Mouse (Mus musculus): ENCODE measurements at regions not wholly inside any gene's neighbourhood (a gene's known extent, or its start where the extent isn't known, plus 50 kb on each side); places are given as distances from the start of the nearest gene placed in this dataset.

DNA sequence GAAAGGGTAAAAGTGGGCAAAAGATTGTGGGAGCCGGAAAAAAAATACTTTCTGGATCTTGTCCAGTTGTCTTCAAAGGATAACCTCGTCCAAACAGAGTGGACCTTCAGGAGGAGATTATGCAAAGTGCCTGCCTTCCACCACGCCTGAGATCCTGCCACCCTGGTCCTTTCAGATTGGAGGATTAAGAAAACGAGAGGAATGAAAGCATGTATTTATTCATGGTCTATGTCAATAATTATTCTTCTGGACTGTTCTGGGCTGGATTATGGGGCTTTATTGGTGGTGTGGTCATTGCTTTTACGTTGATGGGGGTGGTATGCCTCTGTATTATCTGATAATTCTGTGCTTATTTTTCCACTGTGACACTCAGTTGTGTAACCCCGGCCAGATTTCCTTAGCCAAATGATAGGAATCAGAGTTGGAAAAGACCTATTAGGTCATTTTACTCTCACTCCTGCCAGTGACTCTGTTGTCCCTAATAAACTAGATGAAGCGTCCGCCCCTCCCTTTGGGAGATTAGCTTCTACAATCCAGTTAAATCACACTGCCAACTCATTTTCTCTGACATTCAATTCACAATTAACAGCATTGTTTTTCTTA lies 656.3 kb downstream of the Slc22a22 start:
- DNase-seq (ENCODE audit: low spot score): no peak

DNA sequence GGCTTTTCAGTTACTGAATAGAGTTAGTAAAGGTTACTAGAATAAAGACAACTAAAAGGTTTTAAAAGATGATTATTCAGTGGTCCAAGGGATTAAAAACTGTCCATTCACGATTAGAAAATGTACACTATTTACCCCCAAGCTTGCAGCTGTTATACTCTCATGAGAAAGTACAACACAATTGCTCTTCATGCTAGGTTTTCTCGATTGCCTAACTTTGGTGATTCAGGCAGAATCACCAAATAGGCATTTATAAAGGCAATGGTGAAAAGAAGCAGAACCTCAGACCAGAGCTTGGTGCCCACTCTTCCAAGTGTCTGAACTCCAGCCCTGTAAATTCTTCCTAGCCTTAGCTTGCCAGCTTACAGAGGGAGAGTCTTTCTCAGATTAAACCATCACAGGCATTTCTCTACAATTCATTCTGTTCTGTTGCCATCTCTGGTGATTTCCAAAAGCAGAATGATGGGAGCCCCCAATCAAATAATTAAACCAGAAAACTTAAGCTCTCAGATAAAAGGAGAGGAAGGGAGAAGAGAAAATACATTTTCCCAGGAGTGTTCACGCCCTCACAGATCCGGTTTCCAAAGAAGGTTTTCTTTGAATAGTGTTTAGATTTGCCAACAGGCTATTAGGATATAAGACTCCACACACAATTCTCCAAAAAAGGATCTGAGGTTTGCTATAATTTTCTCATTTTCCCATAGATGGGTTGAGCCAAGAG lies 657.0 kb downstream of the Slc22a22 start:
- no peak for DNase-seq (ENCODE audit: low spot score)

DNA sequence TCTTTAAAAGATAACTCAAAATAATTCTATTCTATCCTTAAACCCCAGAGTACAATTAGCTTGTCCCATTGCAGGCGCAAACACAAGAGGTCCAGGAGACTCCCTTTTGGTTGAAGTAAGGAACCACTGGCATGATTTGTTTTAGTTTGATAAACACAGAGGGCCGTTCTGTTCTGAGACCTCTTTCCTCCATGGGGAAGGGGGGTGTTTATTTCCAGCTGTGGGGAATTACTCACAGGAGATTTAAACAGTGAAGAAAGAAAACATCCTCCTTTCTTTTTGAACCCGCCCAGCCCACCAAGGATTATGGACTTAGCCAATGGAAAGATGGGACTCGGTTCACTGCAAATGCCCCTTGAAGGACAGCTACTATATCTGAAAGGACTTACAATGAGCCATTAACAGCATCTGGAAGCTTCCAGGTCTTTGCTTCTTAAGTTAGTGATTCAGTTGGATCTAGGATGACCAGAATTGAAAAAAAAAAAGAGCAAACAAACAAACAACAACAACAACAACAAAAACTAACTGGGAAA lies 659.2 kb downstream of the Slc22a22 start:
- DNase-seq (ENCODE audit: low spot score): no peak

DNA sequence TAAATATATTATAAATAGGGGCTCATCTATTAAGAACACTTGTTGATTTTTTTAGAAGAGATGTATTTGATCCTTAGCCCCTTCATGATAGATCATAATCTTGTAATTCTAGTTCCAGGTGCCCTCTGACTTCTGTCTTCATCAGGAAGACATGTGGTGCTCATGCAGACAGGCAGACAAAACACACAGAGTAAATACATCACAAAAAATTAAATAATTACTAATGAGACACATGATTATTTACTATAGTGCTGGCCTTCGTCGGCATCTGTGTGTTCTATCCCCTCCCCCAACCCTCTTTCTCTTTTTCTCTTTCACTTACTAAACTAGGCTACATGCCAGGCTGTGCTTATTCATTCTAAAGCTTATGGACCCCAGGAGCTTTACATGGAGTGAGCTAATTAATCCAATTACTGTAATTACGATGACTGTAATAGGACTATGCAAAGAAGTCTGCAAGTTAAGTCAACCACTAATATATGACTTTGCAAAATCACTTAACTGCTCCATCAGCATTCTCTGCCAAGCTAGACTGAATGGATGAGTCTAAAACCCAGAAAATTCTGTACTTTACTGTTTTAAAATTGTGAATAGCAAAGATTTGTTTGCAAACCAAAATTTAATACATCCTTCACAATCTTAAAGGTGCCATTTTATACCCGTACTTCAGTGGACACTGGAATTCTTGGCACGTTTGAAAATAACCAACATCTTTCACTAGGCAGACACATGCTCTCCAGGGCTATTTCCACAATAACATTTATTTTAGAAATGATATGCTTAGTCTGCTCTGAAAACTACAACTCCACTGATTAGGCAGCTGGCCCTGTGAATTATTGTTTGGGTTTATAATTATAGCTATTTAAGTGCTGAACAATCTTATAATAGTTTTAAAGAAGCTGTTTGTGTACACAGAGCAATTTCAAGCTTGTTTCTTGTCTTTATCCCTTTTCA lies 659.9 kb downstream of the Slc22a22 start:
- no peak for DNase-seq (ENCODE audit: low spot score)

DNA sequence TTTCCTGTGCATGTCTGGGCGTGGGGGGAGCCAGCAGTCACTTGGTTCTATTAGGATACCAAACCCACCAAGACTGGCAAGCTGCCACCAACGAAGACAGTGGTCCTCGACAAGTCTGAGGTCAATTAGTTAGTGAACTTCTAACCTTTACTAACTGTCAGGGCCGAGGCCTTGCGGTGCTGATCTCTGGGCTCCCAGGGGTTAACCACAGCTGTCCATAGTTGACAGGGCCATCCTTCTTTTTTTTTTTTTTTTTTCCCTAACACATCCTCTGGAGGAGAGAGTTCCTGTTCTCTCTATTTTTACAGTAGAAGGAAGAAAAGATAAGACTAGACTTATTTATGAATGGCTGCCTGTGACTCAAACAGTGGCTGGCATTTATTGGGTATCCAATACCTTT lies 663.5 kb downstream of the Slc22a22 start:
- no peak for DNase-seq (ENCODE audit: low spot score)

DNA sequence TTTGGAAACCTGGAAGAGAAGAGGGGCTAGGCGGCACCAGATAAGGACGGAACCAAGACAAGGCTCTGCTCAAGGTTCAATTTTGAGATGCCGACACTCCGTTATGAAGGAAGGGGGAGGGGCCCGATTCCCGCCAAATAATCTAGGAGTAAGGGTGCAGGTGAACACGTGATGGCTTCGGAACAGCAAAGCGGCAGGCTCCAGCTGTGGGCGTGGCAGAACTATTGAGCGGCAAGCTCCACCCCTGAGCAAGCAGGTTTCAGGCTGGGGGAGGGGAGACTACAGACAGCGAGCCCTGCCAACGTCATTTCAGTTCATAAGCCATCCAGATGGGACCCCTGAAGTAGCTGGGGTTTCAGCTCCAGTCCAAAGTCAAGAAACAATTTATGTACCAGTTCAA lies 667.3 kb downstream of the Slc22a22 start:
- DNase-seq (ENCODE audit: low spot score): no peak

DNA sequence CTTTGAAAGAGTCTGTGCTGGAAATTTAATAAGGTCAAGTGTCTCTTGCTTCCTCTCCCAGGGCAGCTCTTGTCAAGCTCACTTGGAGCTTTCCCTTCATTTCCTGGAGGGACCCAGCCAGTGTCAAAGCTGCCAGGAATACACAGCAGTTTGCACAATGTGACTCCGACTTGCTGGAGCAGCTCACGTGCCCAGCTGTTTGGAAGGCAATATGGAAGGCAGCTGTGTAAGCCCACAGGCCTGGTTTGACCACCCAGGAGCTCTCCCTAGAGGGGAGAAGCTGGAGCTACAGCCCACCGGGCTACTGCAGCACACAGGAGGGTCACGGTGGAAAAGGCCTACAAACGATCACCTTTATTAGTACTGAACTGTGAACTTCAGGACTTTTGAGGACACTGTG lies 669.8 kb downstream of the Slc22a22 start:
- DNase-seq (ENCODE audit: low spot score): no peak

DNA sequence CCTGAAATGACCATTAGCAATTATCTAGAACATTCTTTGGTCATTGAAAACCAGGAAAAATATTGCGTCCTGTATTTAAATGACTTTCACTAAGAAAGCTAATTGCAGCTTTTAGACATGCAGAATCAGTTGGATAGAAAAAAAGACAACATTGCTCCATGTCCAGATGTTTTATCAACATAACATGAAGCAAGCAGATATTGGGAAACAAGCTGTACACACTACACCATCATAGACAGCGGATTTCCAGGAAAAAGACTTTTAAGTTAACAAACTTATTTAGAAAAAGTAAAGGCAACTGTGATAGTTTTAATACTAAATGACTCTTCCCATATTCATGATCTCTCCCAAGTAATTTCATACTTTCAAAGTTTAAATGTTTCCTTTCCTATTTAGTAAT lies 675.5 kb downstream of the Slc22a22 start:
- no peak for DNase-seq (ENCODE audit: low spot score)

DNA sequence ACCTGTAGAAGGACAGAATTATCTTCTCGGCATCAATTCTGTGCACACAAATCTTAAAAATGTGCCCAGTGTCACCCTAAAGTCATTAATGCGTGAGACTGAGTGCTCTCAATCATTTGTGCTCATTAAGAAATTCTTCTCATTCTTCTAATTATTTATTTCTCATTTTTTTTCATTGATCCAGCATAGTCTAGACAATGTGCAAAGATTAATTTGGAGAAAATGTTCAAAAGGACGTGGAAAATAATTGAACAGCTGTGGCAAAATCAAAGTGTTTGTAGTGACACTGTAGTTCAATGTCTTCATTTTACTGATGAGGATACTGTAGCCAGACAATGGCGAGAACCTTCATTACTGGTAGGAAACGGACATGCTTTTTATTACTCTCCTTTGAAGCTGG lies 702.0 kb downstream of the Slc22a22 start:
- DNase-seq (ENCODE audit: low spot score): no peak

DNA sequence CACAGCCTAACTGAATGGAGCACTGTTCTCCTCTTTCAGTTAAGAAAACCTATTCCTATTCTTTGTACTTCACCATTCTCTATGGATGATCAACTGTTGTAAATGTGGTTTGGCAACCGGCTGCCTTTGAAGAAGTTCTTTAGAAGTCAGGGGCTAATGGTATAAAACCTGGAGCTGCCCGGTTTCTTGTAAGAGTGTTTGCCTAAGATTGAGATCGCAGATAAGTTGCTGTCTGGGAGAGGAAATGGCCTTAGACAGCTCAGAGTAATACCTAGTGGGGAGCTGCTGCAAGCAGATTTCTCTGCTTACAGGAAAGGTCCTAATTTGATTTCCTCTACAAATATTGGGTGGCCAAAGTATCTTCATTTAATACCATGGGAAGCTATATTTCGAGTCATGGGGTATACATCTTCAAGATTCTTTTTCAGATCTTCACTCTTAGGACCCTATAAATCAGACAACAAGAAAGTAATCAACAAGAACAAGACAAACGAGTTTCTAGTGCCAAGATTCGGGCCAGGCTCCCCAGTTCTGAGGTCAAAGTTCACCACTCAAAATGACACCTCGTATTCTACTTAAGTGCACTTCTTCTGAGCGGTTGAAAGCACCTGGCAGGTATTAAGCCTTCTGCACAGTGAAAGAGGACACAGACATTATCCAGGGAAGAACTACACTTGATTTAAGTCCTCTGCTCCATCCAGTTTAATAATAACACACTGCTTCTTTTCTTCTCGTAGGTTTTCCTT lies 702.6 kb downstream of the Slc22a22 start:
- no peak for DNase-seq (ENCODE audit: low spot score)

DNA sequence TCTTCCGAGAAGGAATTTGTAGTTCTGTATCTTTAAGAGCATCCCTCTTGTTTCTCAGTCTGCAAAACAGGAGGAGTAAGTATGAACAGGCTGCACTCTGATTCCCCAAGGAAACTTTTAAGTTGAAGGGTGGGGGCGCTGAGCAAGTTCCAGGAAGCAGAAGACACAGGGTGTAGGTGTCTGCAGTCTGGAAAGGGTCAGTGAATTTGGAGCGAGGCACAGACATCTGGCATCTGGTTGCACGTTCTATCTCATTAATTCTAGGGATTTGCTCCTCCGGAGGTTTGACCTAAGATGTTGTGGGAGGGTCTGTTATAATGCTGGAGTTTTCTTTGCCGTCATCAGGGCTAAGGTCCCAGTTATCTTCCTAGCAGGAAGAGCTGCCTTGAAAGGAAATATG lies 711.1 kb downstream of the Slc22a22 start:
- peak; percentile 4 for DNase-seq (ENCODE audit: low spot score)

DNA sequence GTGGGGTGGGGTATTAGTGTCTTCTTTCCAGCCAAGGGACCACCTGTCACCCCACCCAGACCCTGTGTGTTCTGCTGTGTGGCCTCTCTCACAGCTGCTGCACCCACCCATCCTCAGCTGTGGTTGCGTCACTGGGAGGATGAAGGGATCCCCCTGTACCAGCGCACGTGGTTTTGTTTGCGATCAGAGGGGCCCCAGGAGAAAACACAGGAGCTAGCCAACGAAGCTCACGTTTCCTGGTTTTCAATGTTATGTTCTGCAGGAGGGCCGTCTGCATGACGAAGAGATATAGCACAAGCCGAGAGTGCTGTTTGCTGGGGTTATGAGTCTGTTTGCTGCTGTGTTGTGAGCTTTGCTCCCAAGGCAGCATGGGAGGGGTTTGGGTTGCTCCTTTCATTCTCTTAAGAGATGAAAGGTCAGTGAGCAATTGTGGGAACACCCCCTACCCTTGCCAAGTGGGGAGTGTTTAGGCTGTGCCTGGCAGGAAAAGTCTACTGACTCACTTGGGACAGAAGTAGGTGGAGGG lies 712.4 kb downstream of the Slc22a22 start:
- peak; percentile 9 for DNase-seq (ENCODE audit: low spot score)

DNA sequence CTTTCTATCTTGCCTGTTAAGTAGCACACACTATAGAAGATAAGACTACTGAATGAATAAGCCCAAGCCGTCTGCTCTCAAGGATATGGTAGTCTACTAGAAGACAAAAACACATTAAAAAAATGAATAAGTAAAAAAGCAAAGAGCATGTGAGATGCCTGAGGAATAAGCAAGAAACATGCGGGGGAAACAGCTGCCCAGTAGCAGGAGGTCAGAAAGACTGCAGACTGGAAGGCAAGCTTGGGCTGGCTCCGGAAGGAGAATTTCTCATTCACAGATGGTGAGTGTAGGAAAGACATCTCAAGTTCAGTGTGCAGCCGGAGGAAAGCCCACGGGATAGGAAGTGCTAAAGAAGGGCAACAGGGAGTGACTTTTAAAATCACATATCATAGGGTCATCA lies 713.4 kb downstream of the Slc22a22 start:
- DNase-seq (ENCODE audit: low spot score): no peak

DNA sequence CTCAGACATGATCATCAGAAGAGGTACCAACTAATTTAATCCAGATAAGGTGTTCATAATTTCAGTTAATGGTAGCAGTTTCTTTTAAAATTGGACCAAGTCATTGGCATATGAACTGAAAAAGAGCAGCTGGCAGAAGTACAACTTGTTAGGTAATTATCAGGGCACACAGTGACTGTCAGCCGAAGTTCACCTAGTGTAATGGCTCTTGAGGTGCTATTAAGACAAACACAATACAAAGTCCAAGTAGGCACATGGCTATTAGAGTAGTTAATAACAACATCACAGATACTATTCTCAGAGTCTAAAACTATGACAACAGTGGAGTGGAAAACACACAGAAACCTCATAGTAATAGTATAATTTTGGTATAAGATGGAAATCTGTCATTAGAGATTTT lies 730.7 kb downstream of the Slc22a22 start:
- DNase-seq (ENCODE audit: low spot score): no peak

DNA sequence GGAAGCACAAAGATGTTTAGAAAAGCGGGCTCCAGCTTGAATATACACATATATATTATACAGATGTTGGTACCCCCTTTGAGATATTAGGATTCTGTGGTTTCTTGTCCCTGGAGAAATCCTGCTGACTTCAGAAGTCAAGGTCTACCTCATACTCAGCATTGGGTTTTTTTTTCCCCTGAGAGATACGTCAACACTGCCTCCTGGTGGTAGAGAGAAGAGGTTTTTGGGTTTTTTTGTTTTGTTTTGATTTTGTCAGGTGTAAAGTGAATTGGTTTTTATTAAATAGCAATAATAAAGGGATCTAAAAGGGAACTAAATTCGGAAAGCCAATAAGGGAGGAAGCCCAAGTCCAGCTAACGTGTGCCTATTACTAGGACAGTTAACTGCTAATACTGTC lies 732.5 kb downstream of the Slc22a22 start:
- no peak for DNase-seq (ENCODE audit: low spot score)
